Mouse (Mus musculus) heart, postnatal 0 days (tissue): ENCODE data around the gene Itpk1.

Source experiments
- CTCF ChIP-seq: IDR thresholded peaks from 2 replicates; pipeline ENCODE4 v1.5.1; 2016; ENCODE audit warnings: antibody characterized with exemption, control low read depth, low read depth
- EP300 ChIP-seq: IDR thresholded peaks from 2 replicates; pipeline ENCODE4 v1.6.1; 2016; ENCODE audit warnings: antibody characterized with exemption, low read depth

- TF ChIP-seq CTCF (no peak), EP300 (no peak)
These were observed 19.9 kb downstream of the Itpk1 start for GRCm38 (mm10) chr12:102684720-102685386.
